Mouse (Mus musculus): Measurements from ENCODE around the gene Cnot3.
A peak's percentile ranks its signal among the peaks of the same experiment; 100 is the strongest.
"Not testable (repeated sequence)": the region's sequence is repeated elsewhere in the genome, so short reads cannot be mapped to it uniquely, and the experiment has no call there.

The Cnot3 gene

GRCm38 (mm10) chr7:3644672-3645487, at the start of gene Cnot3:
Cnot3 (plus strand) TSS chr7:3645268.
- DNase-seq: peak; percentile 96 to 99

GRCm38 (mm10) chr7:3597755-3598154, 47.3 kb upstream of the Cnot3 start:
- DNase-seq: not testable (repeated sequence)

- peak; percentile 56 to 57 for DNase-seq
Measured at GRCm38 (mm10) chr7:3601119-3601518, 43.9 kb upstream of the Cnot3 start.

GRCm38 (mm10) chr7:3606798-3607197, 38.3 kb upstream of the Cnot3 start:
- DNase-seq: no peak

- no peak for DNase-seq
Measured at GRCm38 (mm10) chr7:3607391-3607790, 37.7 kb upstream of the Cnot3 start.

- no peak for DNase-seq
Measured at GRCm38 (mm10) chr7:3608668-3609067, 36.4 kb upstream of the Cnot3 start.

GRCm38 (mm10) chr7:3609082-3609481, 36.0 kb upstream of the Cnot3 start:
- DNase-seq: no peak

- DNase-seq: no peak
Measured at GRCm38 (mm10) chr7:3610437-3610836, 34.6 kb upstream of the Cnot3 start.

GRCm38 (mm10) chr7:3611006-3611405, 34.1 kb upstream of the Cnot3 start:
- no peak for DNase-seq

GRCm38 (mm10) chr7:3614021-3614420, 31.0 kb upstream of the Cnot3 start:
- no peak for DNase-seq

- DNase-seq: no peak
Measured at GRCm38 (mm10) chr7:3616057-3616388, 29.0 kb upstream of the Cnot3 start, which contains the start of gene Oscar. Oscar (minus strand) TSS chr7:3616157.

GRCm38 (mm10) chr7:3616389-3617241, 28.5 kb upstream of the Cnot3 start:
- DNase-seq: peak in 1 of 2 experiments; percentile 70

GRCm38 (mm10) chr7:3617242-3617995, 27.6 kb upstream of the Cnot3 start, which contains the start of gene Ndufa3:
Ndufa3 (plus strand) TSS chr7:3617373.
- DNase-seq: peak; percentile 90 to 95

GRCm38 (mm10) chr7:3629030-3629429, 16.0 kb upstream of the Cnot3 start:
- DNase-seq: no peak

GRCm38 (mm10) chr7:3629543-3630477, 15.3 kb upstream of the Cnot3 start, which contains the start of the genes Tfpt and Prpf31:
Tfpt (minus strand) TSS chr7:3629929.
Prpf31 (plus strand) TSS chr7:3629985.
- peak; percentile 94 for DNase-seq

- DNase-seq: no peak
Measured at GRCm38 (mm10) chr7:3630478-3630815, 14.6 kb upstream of the Cnot3 start.

- no peak for DNase-seq
Measured at GRCm38 (mm10) chr7:3643412-3643811, 1.7 kb upstream of the Cnot3 start.

- no peak for DNase-seq
Measured at GRCm38 (mm10) chr7:3643843-3644242, 1.2 kb upstream of the Cnot3 start.

- DNase-seq: peak in 1 of 2 experiments; percentile 98
Measured at GRCm38 (mm10) chr7:3644348-3644671, 758 bp upstream of the Cnot3 start.

GRCm38 (mm10) chr7:3645488-3646025, 489 bp downstream of the Cnot3 start:
- DNase-seq: no peak

GRCm38 (mm10) chr7:3646188-3646587, 1.1 kb downstream of the Cnot3 start:
- no peak for DNase-seq

- no peak for DNase-seq
Measured at GRCm38 (mm10) chr7:3646641-3647040, 1.6 kb downstream of the Cnot3 start.
